Mouse (Mus musculus) telencephalon, adult 2 months (tissue): ENCODE measurements around the gene Pspc1.
A peak's percentile ranks its signal among the peaks of the same experiment; 100 is the strongest.

Experiments used
- DNase-seq: peaks from one replicate; pipeline ENCODE4 v3.0.0-alpha.2; 2011; ENCODE audit warnings: low read depth, low spot score

The Pspc1 gene

DNA sequence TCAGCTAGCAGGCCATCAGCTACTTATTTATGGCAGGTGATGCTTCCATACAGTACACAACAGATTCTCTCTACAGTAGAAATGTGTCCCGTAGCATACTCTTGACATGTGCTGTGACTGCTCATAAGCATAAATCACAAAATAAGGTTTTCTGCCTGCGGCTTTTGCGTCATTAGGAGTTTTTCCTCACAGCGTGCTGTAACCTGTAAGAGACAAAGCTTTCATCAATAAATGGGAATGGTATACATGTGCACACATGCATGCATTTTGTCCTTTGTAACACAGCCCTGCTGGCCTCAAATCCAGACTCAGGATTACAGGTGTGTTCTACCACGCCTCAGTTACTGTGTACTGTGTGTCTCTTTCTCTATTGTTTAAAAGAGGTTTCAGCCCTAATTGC is 80.3 kb downstream of the Pspc1 start:
- DNase-seq: no peak

DNA sequence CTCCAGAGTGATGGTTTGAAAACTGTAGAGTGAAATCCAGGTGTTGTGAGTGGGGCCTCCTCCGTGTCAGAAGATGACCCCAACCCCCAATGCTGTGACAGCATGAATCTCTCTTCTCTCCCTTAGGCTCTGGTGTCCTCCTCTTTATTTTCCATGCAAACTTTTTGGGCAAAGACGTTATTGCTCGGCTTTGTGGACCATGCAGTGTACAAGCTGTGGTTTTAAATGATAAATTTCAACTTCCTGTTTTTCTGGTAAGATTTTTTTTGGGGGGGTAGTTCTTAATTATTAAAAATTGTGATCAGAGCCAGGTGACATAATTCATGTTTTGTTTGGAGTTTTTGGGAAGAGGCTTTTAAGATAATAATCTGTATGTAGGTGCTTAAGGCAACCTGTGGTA is 82.6 kb downstream of the Pspc1 start:
- DNase-seq: no peak

DNA sequence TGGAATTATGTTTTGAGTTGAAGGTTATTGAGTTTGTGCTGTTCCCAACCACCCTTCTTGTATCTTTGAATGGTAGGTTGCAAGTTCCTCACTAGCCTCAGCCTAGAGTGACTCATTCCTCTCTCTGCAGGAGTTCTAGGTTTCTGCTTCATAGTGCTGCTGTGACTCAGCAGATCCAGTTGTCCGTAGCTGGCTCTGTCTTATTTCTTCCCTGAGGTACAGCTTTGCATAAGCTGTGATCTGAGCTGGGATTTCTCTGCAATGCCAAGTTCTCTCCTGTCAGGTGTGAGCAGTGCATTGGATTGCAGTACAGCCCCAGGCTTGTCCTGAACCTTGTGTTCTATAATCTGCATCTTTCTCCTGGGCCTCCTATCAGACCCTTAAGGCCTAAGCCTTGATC is 88.3 kb downstream of the Pspc1 start:
- peak; percentile 40 for DNase-seq

DNA sequence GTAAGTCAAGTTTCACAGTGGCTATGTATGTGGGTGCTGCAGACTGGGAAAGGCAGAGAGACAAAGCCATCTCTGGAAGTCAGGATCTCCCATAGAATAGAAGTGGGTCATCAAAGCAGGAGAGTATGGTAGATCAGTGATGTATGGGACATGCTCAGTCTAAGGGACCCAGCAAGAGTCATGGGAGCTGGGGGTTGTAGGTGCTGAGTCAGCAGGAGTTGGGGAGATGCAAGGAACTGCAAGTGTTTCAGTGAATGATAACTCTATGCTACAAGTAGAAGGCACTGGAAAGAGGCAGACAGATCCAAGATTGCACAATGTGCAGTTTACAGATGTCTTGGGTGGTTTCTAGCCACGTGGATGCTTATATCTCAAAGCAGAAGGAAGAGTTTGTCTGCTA is 89.0 kb downstream of the Pspc1 start:
- DNase-seq: no peak

DNA sequence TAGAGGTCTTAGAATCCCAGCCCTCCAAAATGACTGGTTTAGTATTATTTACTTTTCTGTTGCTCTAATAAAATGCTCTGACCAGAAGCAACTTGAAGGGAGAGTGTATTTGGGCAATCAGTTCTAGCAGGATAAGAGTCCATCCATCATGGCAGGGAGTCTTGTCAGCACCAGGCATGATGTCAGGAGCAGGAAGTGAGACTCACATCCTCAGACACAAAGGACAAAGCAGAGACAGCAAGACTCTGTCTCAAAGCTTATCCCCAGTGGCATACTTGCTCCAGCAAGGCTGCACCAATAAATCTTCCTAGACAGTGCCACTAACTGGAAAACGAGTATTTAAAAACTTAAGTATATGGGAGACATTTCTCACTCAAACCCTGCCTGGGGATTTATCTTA is 92.7 kb downstream of the Pspc1 start:
- no peak for DNase-seq
